ENCODE assay signal across 25 mouse cellular contexts in genomic region chr14:22510531-22510785, GRCm38 (mm10).
DNase-seq lines count a peak whose midpoint lies in the region; ATAC-seq lines count a peak whose summit lies in the region.
"Had no signal": no experiment of that assay in that cellular context is flagged by ENCODE, and none has a peak within 500 bp of the region (broad histone marks: within the 10 kb centered on the region; RNA-seq: fewer than 3 reads in every experiment).

No protein-coding gene starts in this region.

- no peak overlapping the region for H3K27ac ChIP-seq in embryonic facial prominence, embryonic 11.5 days (replicated peaks; ENCODE audit: low read depth, low read length)
- no peak overlapping the region for H3K27ac ChIP-seq in embryonic facial prominence, embryonic 10.5 days (replicated peaks)
- H3K27ac ChIP-seq in limb, embryonic 13.5 days, result no peak overlapping the region
- H3K27ac ChIP-seq: embryonic facial prominence, embryonic 12.5 days; forebrain, embryonic 13.5 days; forebrain, embryonic 15.5 days had no signal

- no peak overlapping the region for H3K4me2 ChIP-seq in embryonic facial prominence, embryonic 11.5 days (ENCODE audit: low read depth, low read length)
- H3K4me2 ChIP-seq in limb, embryonic 13.5 days (replicated peaks), result no peak overlapping the region
- H3K4me2 ChIP-seq: embryonic facial prominence, embryonic 12.5 days; forebrain, embryonic 13.5 days; forebrain, embryonic 15.5 days had no signal

- H3K27me3 ChIP-seq in embryonic facial prominence, embryonic 11.5 days (ENCODE audit: control insufficient read depth, insufficient read depth, low read length), result no peaks in the 10 kb centered on the region
- no peaks in the 10 kb centered on the region for H3K27me3 ChIP-seq in embryonic facial prominence, embryonic 10.5 days (replicated peaks; ENCODE audit: low read depth, poor library complexity, severe bottlenecking)
- H3K27me3 ChIP-seq in limb, embryonic 13.5 days, result no peaks in the 10 kb centered on the region
- H3K27me3 ChIP-seq: CH12.LX; embryonic facial prominence, embryonic 12.5 days; Patski had no signal

- H3K9me3 ChIP-seq in embryonic facial prominence, embryonic 11.5 days (replicated peaks; ENCODE audit: control insufficient read depth, low read length), result no peaks in the 10 kb centered on the region
- H3K9me3 ChIP-seq in embryonic facial prominence, embryonic 10.5 days, result no peaks in the 10 kb centered on the region
- H3K9me3 ChIP-seq in limb, embryonic 13.5 days, result no peaks in the 10 kb centered on the region
- H3K9me3 ChIP-seq: embryonic facial prominence, embryonic 12.5 days; forebrain, embryonic 13.5 days; forebrain, embryonic 15.5 days had no signal

- H3K4me1 ChIP-seq in embryonic facial prominence, embryonic 11.5 days (ENCODE audit: control insufficient read depth, insufficient read depth, low read length), result no peaks in the 10 kb centered on the region
- H3K4me1 ChIP-seq in embryonic facial prominence, embryonic 10.5 days, result peaks cover 13% of the 10 kb centered on the region
- peaks cover 15% of the 10 kb centered on the region for H3K4me1 ChIP-seq in limb, embryonic 13.5 days

- no peaks in the 10 kb centered on the region for H3K36me3 ChIP-seq in embryonic facial prominence, embryonic 11.5 days (replicated peaks; ENCODE audit: control insufficient read depth, insufficient read depth, low read depth, low read length)
- no peaks in the 10 kb centered on the region for H3K36me3 ChIP-seq in embryonic facial prominence, embryonic 10.5 days (replicated peaks)
- H3K36me3 ChIP-seq in limb, embryonic 13.5 days, result no peaks in the 10 kb centered on the region
- H3K36me3 ChIP-seq: embryonic facial prominence, embryonic 12.5 days; forebrain, embryonic 15.5 days; G1E had no signal

- no peak overlapping the region for H3K9ac ChIP-seq in embryonic facial prominence, embryonic 11.5 days (replicated peaks; ENCODE audit: low read length)
- no peak overlapping the region for H3K9ac ChIP-seq in limb, embryonic 13.5 days
- H3K9ac ChIP-seq: embryonic facial prominence, embryonic 12.5 days; forebrain, embryonic 13.5 days; forebrain, embryonic 15.5 days; forebrain, postnatal 0 days had no signal

- ATAC-seq in embryonic facial prominence, embryonic 11.5 days (replicated peaks; ENCODE audit: insufficient number of reproducible peaks, low FRiP score, low TSS enrichment, low read depth), result no peak
- peak; percentile 62; the same call in 1 of the 2 replicates for ATAC-seq in limb, embryonic 13.5 days (ENCODE audit: low FRiP score, low read depth)
- ATAC-seq: activated CD4-positive, CD25-positive, alpha-beta regulatory T cell, adult 4 months; CD4-positive, CD25-positive, alpha-beta regulatory T cell, adult 4 months; forebrain, embryonic 13.5 days; forebrain, embryonic 15.5 days; forebrain, postnatal 0 days; Patski had no signal

- no peak overlapping the region for H3K4me3 ChIP-seq in embryonic facial prominence, embryonic 11.5 days (ENCODE audit: low read depth, low read length)
- no peak overlapping the region for H3K4me3 ChIP-seq in embryonic facial prominence, embryonic 10.5 days
- no peak overlapping the region for H3K4me3 ChIP-seq in limb, embryonic 13.5 days
- H3K4me3 ChIP-seq: embryonic facial prominence, embryonic 12.5 days; forebrain, embryonic 13.5 days; forebrain, embryonic 15.5 days had no signal

- peak; percentile 25 for DNase-seq in embryo, embryonic 10.5 days (ENCODE audit: low spot score)
- DNase-seq in embryo, embryonic 10 days (ENCODE audit: low spot score), result no peak
- peak; percentile 31 for DNase-seq in embryonic facial prominence, embryonic 11.5 days (ENCODE audit: low spot score)
- DNase-seq in embryonic facial prominence, embryonic 10.5 days (ENCODE audit: low spot score), result no peak
- peak; percentile 9 for DNase-seq in yolk sac, embryonic 10.5 days (ENCODE audit: low spot score)
- no peak for DNase-seq in heart, adult 9 months (ENCODE audit: low spot score in 2 of 2)
- DNase-seq: adrenal gland, adult 8-10 months; adrenal gland, postnatal 14 days; adrenal gland, postnatal 36 days; B cell, adult 2 months; cerebellum, adult 11-12 months; cerebellum, adult 2 months; cerebellum, adult 9-10 months; cerebellum, postnatal 10 days; cerebellum, postnatal 25 days; forebrain, postnatal 0 days had no signal

Comparison
In these comparisons a context has a peak if more than half of its experiments do, and no peak if none do; other contexts are left out.
1. DNase-seq: peak in embryo, embryonic 10.5 days (single experiment), embryonic facial prominence, embryonic 11.5 days (single experiment) and yolk sac, embryonic 10.5 days (single experiment); none in embryo, embryonic 10 days (single experiment), embryonic facial prominence, embryonic 10.5 days (single experiment) and heart, adult 9 months (0 of 2).